Mouse (Mus musculus) liver, postnatal 0 days (tissue): ENCODE measurements at regions not wholly inside any gene's neighbourhood (a gene's known extent, or its start where the extent isn't known, plus 50 kb on each side); places are given as distances from the start of the nearest gene placed in this dataset.

ENCODE experiments used
- CTCF ChIP-seq: sonication (generic); IDR thresholded peaks from 2 replicates; pipeline ENCODE4 v1.5.1; 2016; ENCODE audit warnings: antibody characterized with exemption, low read depth
- EP300 ChIP-seq: IDR thresholded peaks from 2 replicates; pipeline ENCODE4 v1.6.1; 2016; ENCODE audit warnings: antibody characterized with exemption, low read depth, mild to moderate bottlenecking

- TF ChIP-seq CTCF (no peak), EP300 (no peak)
These were observed 147.1 kb upstream of the Klf6 start for GRCm38 (mm10) chr13:5714191-5714591.
